Mouse (Mus musculus) testis, postnatal 10 days (tissue): ENCODE data around the gene Rspo3.

ENCODE experiments used
- DNase-seq: peaks from one replicate; pipeline ENCODE4 v3.0.0; 2021; ENCODE audit warnings: low spot score

The Rspo3 gene

DNA sequence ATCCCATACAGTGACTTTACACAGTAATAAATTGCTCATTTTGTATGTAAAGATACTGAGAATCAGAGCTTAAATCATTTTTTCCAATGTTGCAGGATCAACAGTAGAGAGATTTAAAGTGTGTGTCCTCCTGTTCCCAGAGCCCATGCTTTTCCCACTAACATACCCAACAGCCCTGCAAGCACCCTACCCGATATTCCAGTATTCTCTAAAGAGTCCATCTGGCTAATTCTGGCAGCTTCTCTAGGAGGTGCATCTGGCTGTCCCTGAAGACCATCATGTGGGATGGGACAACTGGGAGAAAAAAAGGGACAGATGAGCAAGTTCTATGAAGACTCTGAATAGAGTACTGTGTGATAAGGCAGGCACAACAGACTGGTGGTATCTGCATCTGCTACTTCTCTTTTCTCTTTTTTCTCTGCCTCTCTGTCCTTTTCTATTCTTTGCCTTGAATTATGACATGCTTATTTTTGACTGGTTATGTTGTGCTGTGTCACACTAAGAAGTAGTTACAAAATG lies 102.7 kb downstream of the Rspo3 start:
- no peak for DNase-seq

DNA sequence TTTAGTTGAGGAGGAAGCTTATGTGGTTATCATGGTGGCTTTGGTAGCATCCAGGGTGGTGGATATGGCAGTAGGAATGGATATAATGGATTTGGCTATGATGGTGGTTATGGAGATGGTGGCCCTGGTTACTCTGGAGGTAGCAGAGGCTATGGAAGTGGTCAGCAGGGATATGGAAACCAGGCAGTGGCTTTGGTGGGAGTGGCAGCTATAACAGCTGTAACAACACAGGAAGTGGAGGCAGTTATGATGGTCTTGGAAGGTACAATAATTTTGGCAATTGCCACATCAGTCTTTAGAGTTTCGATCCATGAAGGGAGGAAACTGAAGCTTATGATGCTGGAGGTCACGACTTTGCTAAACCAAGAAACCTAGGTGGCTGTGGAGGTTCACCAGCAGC lies 109.0 kb downstream of the Rspo3 start:
- DNase-seq = no peak

DNA sequence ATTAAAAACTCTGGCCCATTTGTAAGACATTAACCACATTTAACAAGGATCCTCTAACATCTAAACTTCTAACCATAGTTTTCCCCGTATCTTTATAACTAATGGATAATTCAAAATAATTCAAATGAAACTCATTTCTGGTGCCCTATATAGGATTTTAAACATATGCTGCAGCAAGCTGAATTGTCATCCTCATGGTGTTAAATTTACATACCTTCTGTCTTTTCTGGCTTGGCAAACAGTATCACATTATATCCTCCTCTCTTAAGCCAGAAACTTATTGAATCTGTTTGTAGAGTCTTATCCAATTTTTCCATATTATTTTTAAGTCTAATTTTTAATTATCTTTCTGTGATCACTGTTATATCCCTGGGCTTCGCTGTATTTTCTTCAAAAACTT lies 111.1 kb downstream of the Rspo3 start:
- no peak for DNase-seq

DNA sequence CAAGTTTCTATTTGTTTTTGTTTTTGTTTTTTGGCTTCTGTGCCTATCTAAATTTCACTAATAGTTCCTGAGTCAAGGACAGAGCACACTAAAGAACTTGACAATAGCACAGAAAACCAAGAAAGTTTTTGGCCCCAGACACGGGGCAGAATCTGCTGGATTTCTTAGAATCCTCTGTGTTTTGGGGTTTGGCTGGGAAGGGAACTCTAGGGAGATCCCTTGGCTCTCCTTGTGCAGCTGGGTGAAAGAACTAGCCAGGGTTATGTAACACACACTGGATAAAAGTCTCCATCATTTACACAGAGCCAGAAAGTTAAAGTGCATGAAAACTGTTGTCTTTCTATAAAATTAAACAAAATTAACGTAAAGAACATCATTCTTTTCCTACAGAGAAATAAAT lies 121.3 kb downstream of the Rspo3 start:
- DNase-seq = no peak

DNA sequence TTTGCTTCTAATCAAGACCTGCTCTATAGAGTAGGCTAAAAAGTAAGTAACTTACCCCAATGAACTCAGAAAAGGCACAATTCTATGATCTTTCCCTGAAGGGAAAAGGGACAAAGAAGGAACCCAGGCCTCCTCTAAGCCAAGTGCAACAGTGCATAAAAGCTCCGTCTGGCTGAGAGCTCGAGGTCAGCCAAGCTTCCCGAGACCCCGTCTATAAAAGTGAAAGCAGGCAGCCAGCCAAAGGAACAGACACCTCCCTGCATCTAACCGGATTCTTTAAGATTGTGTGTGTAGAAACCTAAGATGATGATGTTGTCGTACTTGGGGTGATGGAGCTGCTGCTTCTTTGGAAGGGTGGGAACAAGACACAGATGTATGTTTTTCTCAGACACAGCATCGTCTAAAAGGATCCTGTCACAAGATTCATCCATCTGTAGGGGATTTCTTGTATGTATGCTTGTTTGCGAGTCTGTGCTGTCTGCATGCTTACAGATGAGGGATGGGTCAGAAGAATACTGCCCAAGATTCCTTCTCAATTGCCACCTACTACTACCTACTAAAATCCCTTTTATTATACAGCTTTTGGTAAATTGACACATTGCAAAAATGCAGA lies 132.9 kb downstream of the Rspo3 start:
- DNase-seq = peak; percentile 40
